8 mouse cellular contexts compared by ENCODE assay signal in genomic region chr7:46606391-46607030, GRCm38 (mm10). TPM values are rescaled to one million over a fixed set of nuclear protein-coding genes. Genes with fewer than 3 reads are reported as not detected.
DNase-seq lines count a peak whose midpoint lies in the region.

No protein-coding gene starts in this region.

- intact Hi-C loops in heart, postnatal 14 days (cut with DNase I): loop anchor here (1.0 to 2.0 kb wide), 3 partner anchors 213 to 510 kb away; no protein-coding TSS in a partner anchor

- peak; percentile 91 to 92 for DNase-seq in B cell, adult 2 months
- DNase-seq in adrenal gland, adult (ENCODE audit: inconsistent age in 2 of 2, low spot score in 1 of 2): peak; percentile 80 to 92
- peak; percentile 77 for DNase-seq in embryo, embryonic 10.5 days (ENCODE audit: low spot score)
- peak; percentile 73 to 85 for DNase-seq in heart, postnatal 14 days
- DNase-seq in layer of hippocampus, adult 8-10 months (ENCODE audit: low spot score in 2 of 2): peak; percentile 48 to 72
- DNase-seq in lung, postnatal 14 days: peak; percentile 76
- peak; percentile 63 for DNase-seq in ovary, postnatal 14 days (ENCODE audit: low spot score)
- peak; percentile 85 for DNase-seq in thymus, postnatal 14 days

RNA-seq across cellular contexts. Expression of gene Sergef, which starts 33.1 kb away (rescaled TPM):
- 1 to 10 TPM; 3.7 to 4.1 TPM for total RNA-seq in heart, postnatal 14 days (2021)
- 10 to 100 TPM; 47.2 to 59.9 (median 51.2) TPM for total RNA-seq in layer of hippocampus, adult 8-10 months (2022)

Comparison
In these comparisons a context has a peak if more than half of its experiments do, and no peak if none do; other contexts are left out.
1. Peak in every context shown above with its lines: DNase-seq.
2. RNA of gene Sergef, which starts 33.1 kb away (total RNA-seq): 47.2 to 59.9 TPM in layer of hippocampus, adult 8-10 months; 3.7 to 4.1 TPM in heart, postnatal 14 days; every median in the first group is over 4 times any median in the second.